ENCODE assay signal across 10 mouse cellular contexts in the genomic region with DNA sequence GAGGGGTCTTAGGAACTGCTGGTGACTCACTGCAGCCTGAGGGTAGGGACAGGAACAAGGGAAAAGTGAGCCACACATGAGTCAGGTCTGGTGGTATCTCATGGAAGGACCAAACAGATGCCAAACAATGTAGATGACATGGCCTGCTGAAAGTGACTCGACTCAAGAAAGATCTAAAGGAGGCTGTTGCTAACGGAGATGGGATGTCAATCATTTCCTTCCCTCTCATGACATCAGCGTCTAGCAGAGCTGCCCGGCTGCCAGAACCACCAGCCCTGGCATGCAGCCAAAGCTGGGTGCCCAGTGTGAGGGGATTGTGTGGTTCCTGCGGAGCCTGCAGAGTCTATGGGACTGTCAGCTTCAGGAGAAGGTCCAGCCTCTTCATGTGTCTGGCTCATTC.
DNase-seq lines count a peak whose midpoint lies in the region; ATAC-seq lines count a peak whose summit lies in the region.
"Had no signal": no experiment of that assay in that cellular context is flagged by ENCODE, and none has a peak within 500 bp of the region (broad histone marks: within the 10 kb centered on the region; RNA-seq: fewer than 3 reads in every experiment).

No protein-coding gene starts in this region.

- DNase-seq in frontal cortex, postnatal 10 days (ENCODE audit: low spot score in 2 of 2) = peak; percentile 19 to 27
- DNase-seq in right cerebral cortex, postnatal 10 days (ENCODE audit: low spot score in 2 of 2) = peak; percentile 51 to 66
- DNase-seq in right cerebral cortex, adult 18-20 months = no peak
- DNase-seq in left cerebral cortex, adult 11 months (ENCODE audit: low spot score) = no peak
- DNase-seq in urinary bladder, postnatal 25 days (ENCODE audit: low spot score) = no peak
- DNase-seq: cerebellum, adult 8-10 months had no signal

- no peaks in the 10 kb centered on the region for H3K36me3 ChIP-seq in stomach, embryonic 16.5 days (ENCODE audit: control insufficient read depth, insufficient read depth, low read length)
- H3K36me3 ChIP-seq: liver, embryonic 12.5 days had no signal

- no peak for ATAC-seq in frontal cortex, adult (ENCODE audit: low TSS enrichment)
- peak; percentile 33 for ATAC-seq in granulocyte monocyte progenitor cell, adult 5-6 weeks (replicated peaks; ENCODE audit: poor library complexity, severe bottlenecking)
- 0 out of 2 replicates have a peak, but pooled peaks have one; percentile 35 for ATAC-seq in stomach, embryonic 16.5 days (ENCODE audit: insufficient read depth, low FRiP score)
- ATAC-seq: liver, embryonic 12.5 days had no signal

- no peaks in the 10 kb centered on the region for H3K9me3 ChIP-seq in stomach, embryonic 16.5 days (replicated peaks; ENCODE audit: control insufficient read depth, low read length)
- H3K9me3 ChIP-seq: liver, embryonic 12.5 days had no signal

- H3K4me2 ChIP-seq in stomach, embryonic 16.5 days (ENCODE audit: low read depth, low read length) = no peak overlapping the region
- H3K4me2 ChIP-seq: liver, embryonic 12.5 days had no signal

- H3K9ac ChIP-seq in stomach, embryonic 16.5 days (ENCODE audit: low read length) = no peak overlapping the region
- H3K9ac ChIP-seq: liver, embryonic 12.5 days had no signal

- 38% methylated on average over 5 of the region's 5 CpGs for WGBS in stomach, embryonic 16.5 days

- H3K27ac ChIP-seq in stomach, embryonic 16.5 days (ENCODE audit: low read length) = no peak overlapping the region
- H3K27ac ChIP-seq: liver, embryonic 12.5 days had no signal

- H3K4me3 ChIP-seq in stomach, embryonic 16.5 days (replicated peaks; ENCODE audit: low read length) = no peak overlapping the region
- H3K4me3 ChIP-seq: liver, embryonic 12.5 days had no signal

- H3K4me1 ChIP-seq in stomach, embryonic 16.5 days (ENCODE audit: control insufficient read depth, insufficient read depth, low read length) = peaks cover 7% of the 10 kb centered on the region

- H3K27me3 ChIP-seq in stomach, embryonic 16.5 days (ENCODE audit: control insufficient read depth, insufficient read depth, low read length) = no peaks in the 10 kb centered on the region; the same call in none of the 2 replicates

Comparison
In these comparisons a context has a peak if more than half of its experiments do, and no peak if none do; other contexts are left out.
1. DNase-seq: peak in frontal cortex, postnatal 10 days (2 of 2) and right cerebral cortex, postnatal 10 days (2 of 2); none in right cerebral cortex, adult 18-20 months (single experiment), left cerebral cortex, adult 11 months (single experiment) and urinary bladder, postnatal 25 days (single experiment).